Mouse (Mus musculus) ES-E14 (cell line): ENCODE results near the gene Tm2d3. TPM values are rescaled to one million over a fixed set of nuclear protein-coding genes. Genes with fewer than 3 reads are reported as not detected.

Experiments
- DNase-seq: peaks from one replicate; pipeline ENCODE4 v3.0.0-alpha.2; 2013; ENCODE audit warnings: low read depth, low spot score
- H3K27ac ChIP-seq: 2 replicates; pipeline ENCODE4 v1.5.1; 2012; ENCODE audit warnings: low read depth, mild to moderate bottlenecking, low read length, moderate library complexity, mixed read lengths; ENCODE audit not compliant: poor library complexity, insufficient read depth, severe bottlenecking
- H3K36me3 ChIP-seq: 2 replicates; pipeline ENCODE4 v1.6.1; 2012; ENCODE audit warnings: mild to moderate bottlenecking, low read length, moderate library complexity, mixed read lengths; ENCODE audit not compliant: control insufficient read depth, poor library complexity, insufficient read depth, severe bottlenecking
- H3K4me1 ChIP-seq, 2 experiments: fragments of 150-350 bp in 1 of 2; sonication (generic) in 1 of 2; 2 replicates each; pipeline ENCODE4 v1.6.1; 2012; ENCODE audit warnings: low read length in 2 of 2, mild to moderate bottlenecking in 1 of 2, mixed read lengths in 1 of 2; ENCODE audit not compliant: control insufficient read depth in 2 of 2, insufficient read depth in 2 of 2, poor library complexity in 1 of 2
- H3K4me3 ChIP-seq, 2 experiments: fragments of 150-350 bp in 1 of 2; sonication (generic) in 1 of 2; 2 replicates each; pipeline ENCODE4 v1.5.1; 2012; ENCODE audit warnings: low read length in 2 of 2, low read depth in 1 of 2, mild to moderate bottlenecking in 1 of 2, mixed read lengths in 1 of 2; ENCODE audit not compliant: insufficient read depth in 1 of 2, poor library complexity in 1 of 2, severe bottlenecking in 1 of 2
- H3K9ac ChIP-seq: 2 replicates; pipeline ENCODE4 v1.6.1; 2012; ENCODE audit warnings: low read depth, mild to moderate bottlenecking, low read length, mixed read lengths; ENCODE audit not compliant: poor library complexity, insufficient read depth, severe bottlenecking
- H3K9me3 ChIP-seq: fragments of 150-350 bp; sonication (generic); 2 replicates; pipeline ENCODE4 v1.6.1; 2012; ENCODE audit warnings: low read depth, mild to moderate bottlenecking, low read length; ENCODE audit not compliant: control insufficient read depth, insufficient read depth
- CHD2 ChIP-seq: IDR thresholded peaks from 2 replicates; pipeline ENCODE4 v1.6.1; 2014; ENCODE audit warnings: mild to moderate bottlenecking, low read depth, low read length, inconsistent platforms
- HCFC1 ChIP-seq: IDR thresholded peaks from 2 replicates; pipeline ENCODE4 v1.6.1; 2012; ENCODE audit warnings: low read length, inconsistent platforms, borderline replicate concordance; ENCODE audit not compliant: insufficient read depth
- MAFK ChIP-seq: IDR thresholded peaks from 2 replicates; pipeline ENCODE4 v1.6.1; 2014; ENCODE audit warnings: mild to moderate bottlenecking, low read depth, low read length, inconsistent platforms; ENCODE audit not compliant: insufficient read depth
- ZC3H11A ChIP-seq: IDR thresholded peaks from 2 replicates; pipeline ENCODE4 v1.6.1; 2012; ENCODE audit warnings: low read depth, mild to moderate bottlenecking, inconsistent platforms, low read length, borderline replicate concordance
- ZNF384 ChIP-seq: IDR thresholded peaks from 2 replicates; pipeline ENCODE4 v1.6.1; 2012; ENCODE audit warnings: low read depth, low read length, inconsistent platforms
- in situ Hi-C, 2 experiments: fragments of 600-800 bp; cut with MboI; formaldehyde crosslinking; loops; one replicate each; pipeline ENCODE4 v1.15.1; 2025; ENCODE audit warnings: low sequenced_read_pairs in 2 of 2, inconsistent platforms in 1 of 2; ENCODE audit not compliant: unreplicated experiment in 2 of 2
- total RNA-seq: library from RNA; depleted of rRNA; stranded (reverse); fragments of 300-350 nt; gene quantifications from 2 replicates; pipeline ENCODE4 v1.2.3, GENCODE M21; 2012

The Tm2d3 gene
- total RNA-seq, 1 experiment, result 77.2 TPM

GRCm38 (mm10) chr7:65645996-65646395, 45.0 kb upstream of the Tm2d3 start:
- Histone ChIP-seq H3K4me3 (no peak overlapping the region), H3K9me3 (peaks cover 2% of the 10 kb centered on the region; the same call in 1 of the 2 replicates), H3K4me1 (peaks cover 0 to 1% of the 10 kb centered on the region in 2 experiments; a peak in 1 of 4 replicates), H3K27ac (no peak overlapping the region), H3K36me3 (peaks cover 3% of the 10 kb centered on the region), H3K9ac (no peak overlapping the region)
- TF ChIP-seq MAFK (no peak), CHD2 (no peak), HCFC1 (no peak), ZC3H11A (no peak), ZNF384 (no peak)
- DNase-seq, result no peak
- in situ Hi-C loops, result no loop called here

DNA sequence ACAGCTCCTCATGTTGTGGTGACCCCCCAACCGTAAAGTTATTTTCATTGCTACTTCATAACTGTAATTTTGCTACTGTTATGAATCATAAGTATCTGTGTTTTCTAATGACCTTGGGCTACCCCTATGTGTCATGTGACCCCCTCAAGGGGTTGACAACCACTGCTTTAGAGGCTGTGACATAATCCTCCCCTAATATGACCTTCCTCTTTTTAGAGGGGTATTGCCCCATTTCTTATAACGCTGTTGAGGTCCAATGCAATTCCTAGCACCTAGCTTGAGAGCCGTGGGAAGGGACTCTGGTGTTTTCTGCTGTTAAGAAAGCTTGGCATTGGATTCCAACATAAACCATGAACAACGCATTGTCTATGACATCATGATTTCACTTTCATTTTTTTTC, 40.3 kb upstream of the Tm2d3 start:
- Histone ChIP-seq H3K36me3 (peaks cover 3% of the 10 kb centered on the region), H3K27ac (no peak overlapping the region), H3K9me3 (peaks cover 2% of the 10 kb centered on the region; the same call in 1 of the 2 replicates), H3K4me1 (no peaks in the 10 kb centered on the region), H3K9ac (no peak overlapping the region), H3K4me3 (no peak overlapping the region)
- no peak for DNase-seq
- in situ Hi-C loops, result no loop called here
- no peak for TF ChIP-seq ZC3H11A

- Histone ChIP-seq H3K36me3 (no peaks in the 10 kb centered on the region), H3K27ac (no peak overlapping the region), H3K4me1 (no peaks in the 10 kb centered on the region), H3K9me3 (no peaks in the 10 kb centered on the region), H3K4me3 (no peak overlapping the region), H3K9ac (no peak overlapping the region)
- TF ChIP-seq HCFC1 (no peak), MAFK (no peak), ZNF384 (no peak), ZC3H11A (no peak), CHD2 (no peak)
- DNase-seq, result no peak
- in situ Hi-C loops, result no loop called here
Measured at GRCm38 (mm10) chr7:65657490-65658120, 33.4 kb upstream of the Tm2d3 start.

DNA sequence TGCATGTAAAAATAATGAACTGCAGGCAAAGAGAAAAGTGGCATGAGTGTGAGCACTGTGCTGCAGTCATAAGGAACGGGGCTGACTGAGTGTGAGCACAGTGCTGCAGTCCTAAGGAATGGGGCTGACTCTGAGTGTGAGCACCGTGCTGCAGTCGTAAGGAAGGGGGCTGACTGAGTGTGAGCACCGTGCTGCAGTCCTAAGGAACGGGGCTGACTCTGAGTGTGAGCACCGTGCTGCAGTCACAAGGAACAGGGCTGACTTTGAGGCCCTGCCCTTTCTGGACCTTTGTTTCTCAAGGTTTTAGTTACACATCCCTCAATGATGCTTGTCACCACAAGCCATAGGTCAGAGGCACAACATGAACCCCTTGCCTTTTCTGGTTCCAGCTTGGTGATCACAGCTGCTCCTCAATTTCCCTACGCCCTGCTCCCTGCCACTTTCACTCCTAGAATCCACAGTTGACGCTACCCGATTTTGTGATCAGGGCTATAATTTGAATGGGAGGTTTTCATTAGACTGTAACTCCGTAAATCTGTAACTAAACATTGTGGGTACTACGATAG, 27.7 kb upstream of the Tm2d3 start:
- no peaks in the 10 kb centered on the region for H3K9me3 ChIP-seq
- H3K27ac ChIP-seq, result no peak overlapping the region
- no peaks in the 10 kb centered on the region for H3K36me3 ChIP-seq
- in situ Hi-C loops, result no loop called here
- H3K9ac ChIP-seq, result no peak overlapping the region
- H3K4me3 ChIP-seq, result peak overlapping the region in 1 of 2 experiments; percentile 16; a peak in 1 of 4 replicates
- no peaks in the 10 kb centered on the region for H3K4me1 ChIP-seq
- TF ChIP-seq HCFC1 (no peak), ZC3H11A (no peak), CHD2 (no peak), MAFK (no peak)
- no peak for DNase-seq
